ENCODE assay signal across 8 mouse cellular contexts in genomic region chr2:180225762-180226378, GRCm38 (mm10). TPM values are rescaled to one million over a fixed set of nuclear protein-coding genes. Genes with fewer than 3 reads are reported as not detected.
DNase-seq lines count a peak whose midpoint lies in the region; ATAC-seq and TF ChIP-seq lines count a peak whose summit lies in the region.

Gene Lama5 (minus strand): TSS chr2:180225859.

- peak; percentile 71 for TF ChIP-seq EP300 in ES-Bruce4 (IDR thresholded peaks at IDR 0.05; ENCODE audit: insufficient read depth, low read depth, low read length)

- H3K4me1 ChIP-seq in ES-Bruce4 (ENCODE audit: control insufficient read depth, insufficient read depth, low read length), result peaks cover 27% of the 10 kb centered on the region
- H3K4me1 ChIP-seq in forebrain, embryonic 12.5 days, result peaks cover 50% of the 10 kb centered on the region
- peaks cover 71% of the 10 kb centered on the region for H3K4me1 ChIP-seq in limb, embryonic 10.5 days
- H3K4me1 ChIP-seq in midbrain, embryonic 10.5 days, result peaks cover 64% of the 10 kb centered on the region

- no peaks in the 10 kb centered on the region; the same call in 1 of the 2 replicates for H3K36me3 ChIP-seq in ES-Bruce4 (ENCODE audit: control insufficient read depth, insufficient read depth, low read length, poor library complexity, severe bottlenecking)
- no peaks in the 10 kb centered on the region for H3K36me3 ChIP-seq in forebrain, embryonic 12.5 days (replicated peaks)
- no peaks in the 10 kb centered on the region for H3K36me3 ChIP-seq in limb, embryonic 10.5 days
- 0 out of 2 replicates have a peak, but pooled peaks cover 2% of the 10 kb centered on the region for H3K36me3 ChIP-seq in midbrain, embryonic 10.5 days

- peak; percentile 70 for ATAC-seq in forebrain, embryonic 12.5 days (ENCODE audit: low FRiP score)

- intact Hi-C loops in heart, postnatal 36 days (cut with DNase I), result no loop called here
- intact Hi-C loops in left cerebral cortex, postnatal 36 days (cut with DNase I), result no loop called here

- peak; percentile 84 for DNase-seq in adrenal gland, postnatal 14 days
- DNase-seq in heart, postnatal 36 days, result peak; percentile 75 to 79
- peak; percentile 84 for DNase-seq in limb, embryonic 10.5 days (ENCODE audit: low spot score)
- peak; percentile 78 for DNase-seq in midbrain, embryonic 10.5 days (ENCODE audit: low spot score)
- DNase-seq in urinary bladder, postnatal 14 days (ENCODE audit: low spot score), result peak; percentile 85
- no peak for DNase-seq in left cerebral cortex, postnatal 36 days (ENCODE audit: low spot score in 2 of 2)

- H3K4me2 ChIP-seq in forebrain, embryonic 12.5 days, result peak within 1 kb of the TSS; percentile 99

- peak within 1 kb of the TSS; percentile 64 for H3K27ac ChIP-seq in ES-Bruce4 (ENCODE audit: insufficient read depth, low read length)
- H3K27ac ChIP-seq in forebrain, embryonic 12.5 days, result no peak within 1 kb of the TSS
- H3K27ac ChIP-seq in limb, embryonic 10.5 days, result peak within 1 kb of the TSS; percentile 83
- H3K27ac ChIP-seq in midbrain, embryonic 10.5 days (replicated peaks), result peak within 1 kb of the TSS; percentile 79

- peak within 1 kb of the TSS; percentile 74 for H3K9ac ChIP-seq in ES-Bruce4 (ENCODE audit: low read depth, poor library complexity, severe bottlenecking)
- peak within 1 kb of the TSS; percentile 68 for H3K9ac ChIP-seq in forebrain, embryonic 12.5 days

- under 1% methylated on average over 36 of the region's 37 CpGs for WGBS in forebrain, embryonic 12.5 days
- 1% methylated on average over 37 of the region's 37 CpGs for WGBS in limb, embryonic 10.5 days
- under 1% methylated on average over 36 of the region's 37 CpGs for WGBS in midbrain, embryonic 10.5 days

- H3K4me3 ChIP-seq in ES-Bruce4 (ENCODE audit: low read depth, low read length), result peak within 1 kb of the TSS; percentile 84
- H3K4me3 ChIP-seq in forebrain, embryonic 12.5 days (replicated peaks), result peak within 1 kb of the TSS; percentile 65
- H3K4me3 ChIP-seq in limb, embryonic 10.5 days, result peak within 1 kb of the TSS; percentile 77
- peak within 1 kb of the TSS; percentile 77 for H3K4me3 ChIP-seq in midbrain, embryonic 10.5 days

- H3K9me3 ChIP-seq in ES-Bruce4 (replicated peaks; ENCODE audit: control insufficient read depth, insufficient read depth, low read length, poor library complexity, severe bottlenecking), result no peaks in the 10 kb centered on the region
- no peaks in the 10 kb centered on the region for H3K9me3 ChIP-seq in forebrain, embryonic 12.5 days
- no peaks in the 10 kb centered on the region for H3K9me3 ChIP-seq in limb, embryonic 10.5 days (replicated peaks)
- no peaks in the 10 kb centered on the region for H3K9me3 ChIP-seq in midbrain, embryonic 10.5 days (replicated peaks)

- TF ChIP-seq CTCF in ES-Bruce4 (IDR thresholded peaks at IDR 0.05; ENCODE audit: low read depth, low read length), result no peak

- no peaks in the 10 kb centered on the region for H3K27me3 ChIP-seq in ES-Bruce4 (ENCODE audit: control insufficient read depth, insufficient read depth, low read length, poor library complexity, severe bottlenecking)
- peaks cover 53% of the 10 kb centered on the region for H3K27me3 ChIP-seq in forebrain, embryonic 12.5 days
- peaks cover 45% of the 10 kb centered on the region for H3K27me3 ChIP-seq in limb, embryonic 10.5 days (ENCODE audit: low read depth, poor library complexity, severe bottlenecking)
- H3K27me3 ChIP-seq in midbrain, embryonic 10.5 days (ENCODE audit: low read depth, poor library complexity, severe bottlenecking), result peaks cover 66% of the 10 kb centered on the region

- TF ChIP-seq POLR2A in ES-Bruce4 (IDR thresholded peaks at IDR 0.05; ENCODE audit: insufficient read depth, low read length), result no peak

RNA-seq across cellular contexts. Expression of gene Lama5, which starts in this region (rescaled TPM):
- polyA plus RNA-seq in ES-Bruce4 (2011; ENCODE audit: insufficient read depth, insufficient read length, low read depth, missing spikeins), result 141 and 145 TPM in 2 replicates
- 48.7 and 55.1 TPM in 2 replicates for total RNA-seq in adrenal gland, postnatal 14 days (2021)
- 4.9 and 5.1 TPM in 2 replicates for polyA plus RNA-seq in forebrain, embryonic 12.5 days (2016; fragmentation: Nextera tagmentation; extraction: Ambion mirVana)
- 10 to 100 TPM; 70.7 to 76.3 TPM for total RNA-seq in heart, postnatal 36 days (2021)
- 18.1 and 18.2 TPM in 2 replicates for polyA plus RNA-seq in limb, embryonic 10.5 days (2016; fragmentation: Nextera tagmentation; extraction: Ambion mirVana)
- polyA plus RNA-seq in midbrain, embryonic 10.5 days (2016; fragmentation: Nextera tagmentation; extraction: Ambion mirVana), result 5.3 and 6.4 TPM in 2 replicates
- 1 to 10 TPM; 6.3 to 7.2 TPM for total RNA-seq in left cerebral cortex, postnatal 36 days (2021)

Comparison
In these comparisons a context has a peak if more than half of its experiments do, and no peak if none do; other contexts are left out.
1. DNase-seq: peak in adrenal gland, postnatal 14 days (single experiment), heart, postnatal 36 days (2 of 2), limb, embryonic 10.5 days (single experiment), midbrain, embryonic 10.5 days (single experiment) and urinary bladder, postnatal 14 days (single experiment); none in left cerebral cortex, postnatal 36 days (0 of 2).
2. Peak in every context shown above with its lines, with median percentiles within 50 percentile points of each other: H3K4me3 ChIP-seq.